Mouse (Mus musculus): ENCODE measurements around the gene Taar4.

DNA sequence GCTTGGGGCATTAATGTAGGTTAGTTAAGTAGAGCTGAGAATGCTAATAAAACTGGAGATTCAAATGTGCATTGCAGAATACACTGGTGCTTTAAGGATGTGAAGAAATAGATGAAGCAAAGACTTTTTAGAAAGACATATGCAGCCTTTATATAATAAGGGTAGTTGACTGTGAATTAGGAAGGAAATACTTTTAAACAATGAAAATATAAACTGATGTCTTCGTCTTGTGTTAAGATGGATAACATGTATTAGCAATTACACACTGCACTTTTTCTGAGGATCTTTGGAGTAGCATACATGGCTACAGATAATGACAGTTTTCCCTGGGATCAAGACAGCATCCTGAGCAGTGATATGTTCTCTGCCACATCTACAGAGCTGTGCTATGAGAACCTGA is 39.3 kb downstream of the Taar4 start, which contains the start of gene Taar7b:
- TF ChIP-seq POLR2A (IDR thresholded peaks at IDR 0.05; ENCODE audit: borderline replicate concordance, extremely low read depth, insufficient read depth, insufficient read length, poor library complexity, severe bottlenecking) = no peak
- no peak for TF ChIP-seq CTCF (IDR thresholded peaks at IDR 0.05; ENCODE audit: borderline replicate concordance, extremely low read depth, insufficient read depth, insufficient read length)

Data from brain, embryonic 14.5 days (tissue).